Mouse (Mus musculus) forelimb bud, embryonic 11.5 days (tissue): ENCODE data around the gene Smim14.

Source experiments
- DNase-seq: peaks from one replicate; pipeline ENCODE4 v3.0.0-alpha.2; 2012; ENCODE audit warnings: low read depth, low spot score

Gene Smim14

GRCm38 (mm10) chr5:65415653-65416458, 121.1 kb downstream of the Smim14 start:
- DNase-seq: peak; percentile 63

GRCm38 (mm10) chr5:65407989-65408388, 129.0 kb downstream of the Smim14 start:
- no peak for DNase-seq

GRCm38 (mm10) chr5:65401251-65401994, 135.6 kb downstream of the Smim14 start:
- DNase-seq: peak; percentile 76
